Mouse (Mus musculus) C2C12 (cell line): ENCODE results near the gene Sh3pxd2a. TPM values are rescaled to one million over a fixed set of nuclear protein-coding genes. Genes with fewer than 3 reads are reported as not detected.
A peak's percentile ranks its signal among the peaks of the same experiment; 100 is the strongest.

Experiments used
- H3K27me3 ChIP-seq: one replicate; pipeline ENCODE4 v1.6.1; 2011; ENCODE audit not compliant: control insufficient read depth, insufficient read depth, insufficient read length
- H3K36me3 ChIP-seq: one replicate; pipeline ENCODE4 v1.6.1; 2011; ENCODE audit not compliant: control insufficient read depth, insufficient read depth
- H3K4me3 ChIP-seq: one replicate; pipeline ENCODE4 v1.5.1; 2011; ENCODE audit warnings: mild to moderate bottlenecking, control low read depth; ENCODE audit not compliant: poor library complexity, insufficient read depth, severe bottlenecking
- H3K79me2 ChIP-seq: one replicate; pipeline ENCODE4 v1.6.1; 2011; ENCODE audit not compliant: control insufficient read depth, insufficient read depth
- H3K79me3 ChIP-seq: one replicate; pipeline ENCODE4 v1.6.1; 2011; ENCODE audit warnings: low read depth, control low read depth
- H3ac ChIP-seq: one replicate; pipeline ENCODE3; 2011; ENCODE audit warnings: low read depth; ENCODE audit not compliant: control insufficient read depth, insufficient read length
- CEBPB ChIP-seq: IDR thresholded peaks from one replicate; pipeline ENCODE4 v1.6.1; 2011; ENCODE audit warnings: low read depth, mild to moderate bottlenecking, control low read depth, moderate library complexity
- CTCF ChIP-seq: IDR thresholded peaks from one replicate; pipeline ENCODE4 v1.5.1; 2011; ENCODE audit not compliant: control insufficient read depth, insufficient read depth, insufficient read length
- FOSL1 ChIP-seq: IDR thresholded peaks from one replicate; pipeline ENCODE4 v1.8.0; 2011; ENCODE audit warnings: mild to moderate bottlenecking, low read length; ENCODE audit not compliant: poor library complexity, insufficient read depth, severe bottlenecking
- MAX ChIP-seq: IDR thresholded peaks from one replicate; pipeline ENCODE4 v1.6.1; 2011; ENCODE audit warnings: mild to moderate bottlenecking, control low read depth
- MYOD1 ChIP-seq: IDR thresholded peaks from one replicate; pipeline ENCODE4 v1.6.1; 2011; ENCODE audit warnings: low read depth; ENCODE audit not compliant: control insufficient read depth, insufficient read length
- MYOG ChIP-seq: IDR thresholded peaks from one replicate; pipeline ENCODE4 v1.6.1; 2011; ENCODE audit not compliant: control insufficient read depth, insufficient read length; ENCODE audit errors: extremely low read depth
- USF1 ChIP-seq: IDR thresholded peaks from one replicate; pipeline ENCODE4 v1.6.1; 2011; ENCODE audit warnings: low read depth, mild to moderate bottlenecking, control low read depth, moderate library complexity
- polyA plus RNA-seq: library from polyadenylated mRNA; unstranded; fragments of >200 nt; fragmentation: generic; extraction: Trizol; gene quantifications from one replicate; pipeline ENCODE4 v1.2.1, GENCODE M21; 2012; ENCODE audit warnings: missing spikeins

The Sh3pxd2a gene
- polyA plus RNA-seq, 1 experiment: 22.2 TPM

DNA sequence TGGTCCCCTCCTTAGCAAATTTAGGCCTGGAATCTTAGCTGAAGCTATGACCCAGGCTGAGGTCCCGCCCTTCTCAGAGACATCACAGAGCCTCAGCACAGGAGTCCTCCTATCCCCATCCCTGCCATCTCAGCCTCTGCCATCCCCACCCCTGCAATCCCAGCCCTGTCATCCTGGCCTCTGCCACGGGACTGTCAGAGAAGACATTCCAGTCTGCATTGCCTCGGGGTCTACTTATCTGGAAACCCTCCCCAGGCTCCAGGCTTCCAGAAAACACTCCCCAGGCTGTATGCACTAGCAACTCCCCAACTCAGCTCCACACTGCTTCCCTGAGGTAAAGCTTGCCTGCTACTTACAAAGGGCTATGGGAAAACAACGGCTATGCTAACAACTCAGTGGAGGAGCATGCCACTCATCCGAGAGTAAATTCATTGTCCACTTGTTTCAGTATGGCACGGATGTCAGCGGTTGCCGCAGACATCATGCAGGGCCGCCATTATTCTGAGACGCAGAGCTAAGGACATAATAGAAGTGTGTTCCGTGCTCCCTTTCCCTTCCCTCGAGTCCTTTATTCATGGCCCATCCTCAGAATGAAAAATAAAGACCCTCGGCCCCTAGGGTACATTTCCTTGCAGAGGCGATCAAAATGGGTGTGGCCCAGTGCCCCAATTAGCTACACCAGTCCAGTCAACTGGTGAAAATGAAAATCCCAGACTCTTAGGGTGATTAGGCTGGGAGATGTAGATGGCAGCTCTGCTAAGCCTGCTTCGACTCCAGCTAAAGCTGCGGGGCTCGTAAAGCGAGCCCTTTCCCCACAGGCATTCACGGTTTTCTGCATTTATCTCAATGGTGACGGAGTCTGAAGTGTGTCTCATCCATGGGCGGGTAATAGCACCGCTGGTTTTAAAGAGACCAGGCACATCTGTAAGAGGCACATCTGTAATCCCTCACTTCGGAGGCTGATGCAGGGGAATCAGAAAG, 29.1 kb upstream of the Sh3pxd2a start:
- Histone ChIP-seq H3K36me3 (no peaks in the 10 kb centered on the region), H3K4me3 (no peak overlapping the region)
- no peak for TF ChIP-seq CEBPB
- TF ChIP-seq MYOG: no peak
- no peak for TF ChIP-seq MYOD1
- TF ChIP-seq MAX: no peak
- no peak for TF ChIP-seq FOSL1
- no peak for TF ChIP-seq USF1
- TF ChIP-seq CTCF: no peak

DNA sequence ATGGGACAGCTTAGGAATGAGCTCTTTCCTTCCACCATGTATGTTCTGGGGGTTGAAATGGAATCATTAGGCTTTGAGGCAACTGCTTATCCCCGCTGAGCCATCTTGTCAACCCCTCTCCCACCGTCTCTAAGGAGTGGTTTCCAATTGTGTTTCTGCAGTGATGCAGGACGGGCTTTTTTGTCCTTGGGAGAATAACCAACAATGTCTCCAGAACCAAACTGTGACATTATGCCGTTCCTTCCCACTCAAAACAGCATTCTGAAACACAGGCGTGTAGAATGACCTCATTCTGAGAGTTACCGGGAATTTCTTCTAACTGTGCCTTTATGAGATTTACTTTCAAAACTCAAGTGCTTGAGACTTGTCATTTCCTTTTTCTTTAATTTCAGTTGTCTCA, 28.2 kb upstream of the Sh3pxd2a start:
- no peaks in the 10 kb centered on the region for H3K27me3 ChIP-seq
- no peaks in the 10 kb centered on the region for H3K36me3 ChIP-seq
- H3ac ChIP-seq: no peak overlapping the region
- H3K79me2 ChIP-seq: no peaks in the 10 kb centered on the region
- TF ChIP-seq MAX: no peak
- no peak for TF ChIP-seq FOSL1
- TF ChIP-seq CTCF: no peak
- no peak for TF ChIP-seq USF1
- TF ChIP-seq MYOD1: no peak
- no peak for TF ChIP-seq CEBPB
- TF ChIP-seq MYOG: no peak
- H3K4me3 ChIP-seq: no peak overlapping the region
- H3K79me3 ChIP-seq: no peaks in the 10 kb centered on the region

More for the DNA sequence above, 29.1 kb upstream of the Sh3pxd2a start:
- Histone ChIP-seq H3K27me3 (no peaks in the 10 kb centered on the region), H3K79me3 (no peaks in the 10 kb centered on the region), H3K79me2 (no peaks in the 10 kb centered on the region), H3ac (no peak overlapping the region)

DNA sequence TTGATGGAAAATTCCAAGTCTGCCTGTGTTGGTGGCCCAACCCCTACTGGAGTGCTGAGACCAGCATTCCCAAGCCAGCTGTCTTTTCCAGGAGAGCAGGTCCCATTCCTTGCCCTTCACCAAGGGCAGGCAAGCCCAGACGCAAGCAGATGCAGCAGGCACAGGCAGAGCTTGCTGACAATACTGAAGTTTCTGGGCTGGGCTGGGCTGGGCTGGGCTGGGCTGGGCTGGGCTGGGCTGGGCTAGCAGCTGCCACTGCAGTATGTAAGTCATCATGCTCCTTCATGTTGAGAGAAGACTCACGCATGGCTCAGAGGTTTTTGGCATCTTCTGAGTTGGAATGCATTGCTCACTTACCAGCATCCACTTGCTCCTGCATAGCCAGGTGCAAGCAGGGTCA, 27.7 kb upstream of the Sh3pxd2a start:
- Histone ChIP-seq H3K79me3 (no peaks in the 10 kb centered on the region), H3K36me3 (no peaks in the 10 kb centered on the region), H3K27me3 (no peaks in the 10 kb centered on the region), H3ac (no peak overlapping the region), H3K4me3 (no peak overlapping the region), H3K79me2 (no peaks in the 10 kb centered on the region)
- TF ChIP-seq MYOD1: peak; percentile 73
- TF ChIP-seq MYOG: no peak

DNA sequence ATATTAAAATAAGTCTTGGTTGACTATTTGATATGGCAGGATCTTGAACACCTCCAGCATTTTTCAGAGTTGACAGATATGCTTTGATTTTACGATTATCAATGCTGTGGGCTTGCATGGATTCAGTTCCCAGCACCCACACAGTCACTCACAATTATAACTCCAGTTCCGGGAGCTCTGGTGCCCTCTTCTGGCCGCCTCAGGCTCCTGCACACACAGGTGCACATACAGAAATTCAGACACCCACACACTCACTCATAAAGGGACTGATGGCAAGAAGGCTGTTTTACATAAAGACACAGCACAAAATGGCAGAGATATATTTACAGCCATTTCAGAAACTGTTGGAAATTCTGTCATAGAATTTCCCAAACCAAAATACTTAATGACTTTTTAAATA, 25.0 kb upstream of the Sh3pxd2a start:
- Histone ChIP-seq H3K4me3 (no peak overlapping the region), H3K36me3 (no peaks in the 10 kb centered on the region), H3K79me3 (no peaks in the 10 kb centered on the region), H3K79me2 (no peaks in the 10 kb centered on the region), H3K27me3 (no peaks in the 10 kb centered on the region), H3ac (no peak overlapping the region)
- TF ChIP-seq CTCF: no peak
- TF ChIP-seq USF1: no peak
- no peak for TF ChIP-seq CEBPB
- no peak for TF ChIP-seq MYOG
- no peak for TF ChIP-seq MAX
- no peak for TF ChIP-seq MYOD1
- no peak for TF ChIP-seq FOSL1

DNA sequence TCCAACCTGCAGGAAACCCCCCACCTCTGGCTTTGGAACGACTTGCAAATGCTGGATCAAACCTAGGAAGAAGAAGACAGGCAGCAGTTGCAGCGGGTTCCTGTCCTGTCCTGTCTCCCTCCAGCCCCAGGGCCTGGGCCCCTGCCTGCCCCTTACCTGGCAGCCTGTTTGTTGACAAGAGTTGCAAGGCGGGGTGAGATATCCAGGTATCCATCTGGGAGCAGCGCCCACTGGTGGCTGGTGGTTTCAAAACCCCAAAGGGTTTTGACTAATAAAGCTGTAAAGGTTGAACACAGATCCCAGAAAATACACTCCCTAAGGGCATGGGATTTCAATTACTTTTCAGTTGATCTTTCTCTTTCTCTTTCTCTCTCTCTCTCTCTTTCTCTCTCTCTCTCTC, 24.0 kb upstream of the Sh3pxd2a start:
- Histone ChIP-seq H3K79me3 (no peaks in the 10 kb centered on the region), H3ac (no peak overlapping the region), H3K27me3 (no peaks in the 10 kb centered on the region), H3K36me3 (no peaks in the 10 kb centered on the region), H3K79me2 (no peaks in the 10 kb centered on the region), H3K4me3 (no peak overlapping the region)
- TF ChIP-seq MYOD1 (no peak), FOSL1 (no peak), MAX (no peak), USF1 (no peak), CTCF (no peak)

DNA sequence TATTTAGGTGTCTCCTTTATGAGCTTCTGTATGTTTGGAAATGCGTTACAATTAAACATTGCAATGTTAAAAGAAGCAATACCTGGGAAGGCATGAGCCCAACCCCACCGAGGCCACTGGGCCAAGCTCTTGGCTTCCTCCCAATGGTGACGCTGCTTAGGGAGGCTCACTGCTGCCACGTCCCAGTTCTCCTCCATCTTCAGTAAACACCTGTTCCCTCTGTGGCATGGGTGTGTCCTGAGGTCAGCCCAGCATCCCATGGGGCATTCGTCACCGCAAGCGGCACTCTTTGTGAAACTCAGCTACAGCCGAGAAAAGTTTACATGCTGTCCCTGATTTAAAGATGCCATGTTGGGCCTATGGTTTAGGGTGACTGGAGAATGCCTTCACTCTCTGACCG, 23.4 kb upstream of the Sh3pxd2a start:
- no peaks in the 10 kb centered on the region for H3K79me3 ChIP-seq
- peak; percentile 92 for TF ChIP-seq MYOD1
- TF ChIP-seq MYOG: no peak
- H3K79me2 ChIP-seq: no peaks in the 10 kb centered on the region
- H3ac ChIP-seq: no peak overlapping the region
- no peaks in the 10 kb centered on the region for H3K36me3 ChIP-seq
- H3K4me3 ChIP-seq: no peak overlapping the region
- H3K27me3 ChIP-seq: no peaks in the 10 kb centered on the region
